Mouse (Mus musculus): ENCODE measurements around the gene Gm9913.

- TF ChIP-seq CTCF (IDR thresholded peaks at IDR 0.05; ENCODE audit: control insufficient read depth, insufficient read depth, low read length) (no peak), POLR2A (IDR thresholded peaks at IDR 0.05; ENCODE audit: borderline replicate concordance, control insufficient read depth, low read depth, low read length) (no peak)
These were observed 10.6 kb downstream of the Gm9913 start for GRCm38 (mm10) chr2:125515291-125516057.
